Mouse (Mus musculus): Measurements from ENCODE around the gene Fbln5. TPM values are rescaled to one million over a fixed set of nuclear protein-coding genes. Genes with fewer than 3 reads are reported as not detected.

Gene Fbln5
- 6.8 and 7.6 TPM in 2 replicates for polyA plus RNA-seq (2015; fragmentation: Nextera tagmentation; extraction: Ambion mirVana)

DNA sequence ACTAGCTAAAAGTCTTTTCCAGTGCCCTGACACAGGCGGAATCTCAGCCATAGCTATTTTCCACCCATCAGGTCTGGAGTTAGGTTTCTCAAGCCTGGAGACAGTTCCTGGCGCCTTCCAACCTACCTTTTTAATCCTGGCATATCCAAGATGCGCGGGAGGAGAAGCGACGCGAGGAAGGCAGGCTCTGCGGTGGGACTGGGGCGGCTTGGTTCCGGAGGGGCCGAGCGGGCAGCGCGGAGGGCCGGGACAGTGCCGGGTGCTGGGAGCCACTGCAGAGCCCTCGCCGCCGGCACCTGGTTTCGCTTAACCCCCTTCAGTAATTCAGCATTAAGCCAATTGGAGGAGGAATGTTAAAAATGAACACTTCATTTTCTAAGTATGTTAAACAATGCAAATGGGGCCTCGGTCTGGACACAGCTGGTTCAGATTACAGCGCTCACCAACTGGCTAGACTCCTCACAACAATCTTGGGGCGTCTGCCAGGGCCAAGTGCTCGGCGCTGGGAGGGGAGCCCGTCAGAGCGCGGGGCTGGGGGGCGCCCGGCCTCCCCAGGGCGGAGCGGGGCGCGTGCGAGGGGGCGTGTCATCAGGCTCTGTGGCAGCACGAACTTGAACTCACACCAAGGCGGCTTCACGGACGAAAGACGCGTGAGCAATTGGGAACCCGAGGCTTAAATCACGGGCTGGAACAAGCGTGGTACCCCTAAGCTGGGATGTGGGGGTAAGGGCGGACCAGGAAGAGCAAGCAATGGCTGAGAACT, at the start of gene Fbln5:
Gene Fbln5, minus strand, starts transcription at position 448 of the 763 bp plus-strand sequence.
- peak within 1 kb of the TSS; percentile 26; the same call in 1 of the 2 replicates for H3K9ac ChIP-seq (ENCODE audit: low read depth, low read length)
- ATAC-seq (ENCODE audit: low read depth) = no peak
- H3K27ac ChIP-seq (ENCODE audit: low read length) = no peak within 1 kb of the TSS

GRCm38 (mm10) chr12:101862286-101862964, 43.6 kb upstream of the Fbln5 start:
- no peak overlapping the region for H3K4me3 ChIP-seq (ENCODE audit: low read depth, low read length)
- no peak overlapping the region for H3K4me2 ChIP-seq (ENCODE audit: low read depth, low read length)
- no peaks in the 10 kb centered on the region for H3K4me1 ChIP-seq (ENCODE audit: control insufficient read depth, low read depth, low read length)
- ATAC-seq (ENCODE audit: low read depth) = no peak
- no peak overlapping the region for H3K9ac ChIP-seq (ENCODE audit: low read depth, low read length)
- H3K36me3 ChIP-seq (ENCODE audit: control insufficient read depth, insufficient read depth) = 0 out of 2 replicates have a peak, but pooled peaks cover 2% of the 10 kb centered on the region
- H3K27me3 ChIP-seq (ENCODE audit: control insufficient read depth, insufficient read depth, low read depth, low read length) = no peaks in the 10 kb centered on the region
- 72% methylated on average over 10 of the region's 10 CpGs for WGBS (ENCODE audit: insufficient replicate concordance)
- H3K27ac ChIP-seq (ENCODE audit: low read length) = no peak overlapping the region
- H3K9me3 ChIP-seq (replicated peaks; ENCODE audit: control insufficient read depth, low read length) = no peaks in the 10 kb centered on the region

More for the DNA sequence above, at the start of gene Fbln5:
- peak within 1 kb of the TSS; percentile 53 for H3K4me3 ChIP-seq (ENCODE audit: low read depth, low read length)
- H3K4me2 ChIP-seq (ENCODE audit: low read depth, low read length) = peak within 1 kb of the TSS; percentile 66
- H3K4me1 ChIP-seq (ENCODE audit: control insufficient read depth, low read depth, low read length) = no peaks in the 10 kb centered on the region
- no peaks in the 10 kb centered on the region for H3K36me3 ChIP-seq (ENCODE audit: control insufficient read depth, insufficient read depth)
- no peaks in the 10 kb centered on the region for H3K9me3 ChIP-seq (replicated peaks; ENCODE audit: control insufficient read depth, low read length)
- H3K27me3 ChIP-seq (ENCODE audit: control insufficient read depth, insufficient read depth, low read depth, low read length) = peaks cover 20% of the 10 kb centered on the region
- 1% methylated on average over 46 of the region's 46 CpGs for WGBS (ENCODE audit: insufficient replicate concordance)

- H3K9ac ChIP-seq (ENCODE audit: low read depth, low read length) = no peak overlapping the region
- 90% methylated on average over 1 of the region's 1 CpGs for WGBS (ENCODE audit: insufficient replicate concordance)
- ATAC-seq (ENCODE audit: low read depth) = no peak
- H3K36me3 ChIP-seq (ENCODE audit: control insufficient read depth, insufficient read depth) = no peaks in the 10 kb centered on the region
- H3K9me3 ChIP-seq (replicated peaks; ENCODE audit: control insufficient read depth, low read length) = no peaks in the 10 kb centered on the region
- no peak overlapping the region for H3K4me2 ChIP-seq (ENCODE audit: low read depth, low read length)
- no peak overlapping the region for H3K4me3 ChIP-seq (ENCODE audit: low read depth, low read length)
- no peaks in the 10 kb centered on the region for H3K27me3 ChIP-seq (ENCODE audit: control insufficient read depth, insufficient read depth, low read depth, low read length)
- no peak overlapping the region for H3K27ac ChIP-seq (ENCODE audit: low read length)
- no peaks in the 10 kb centered on the region for H3K4me1 ChIP-seq (ENCODE audit: control insufficient read depth, low read depth, low read length)
Measured at GRCm38 (mm10) chr12:101860256-101860655, 41.4 kb upstream of the Fbln5 start.

DNA sequence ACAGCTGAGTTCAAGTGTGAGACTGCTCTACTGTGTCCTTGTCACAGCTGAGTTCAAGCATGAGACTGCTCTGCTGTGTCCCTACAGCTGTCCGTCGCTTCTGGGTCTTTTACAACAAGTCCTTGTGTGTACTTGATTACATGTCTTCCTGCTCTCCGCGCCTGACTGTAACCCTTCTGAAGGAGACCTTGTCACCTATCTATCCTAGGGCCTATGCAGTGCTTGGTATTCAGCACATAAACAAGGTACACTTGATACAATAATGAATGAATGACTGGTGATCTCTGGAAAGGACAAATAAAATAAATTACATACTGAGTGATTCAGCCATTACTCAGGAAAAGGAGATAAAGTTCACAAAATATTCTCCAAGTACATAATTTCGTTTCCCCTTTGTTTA, 39.2 kb upstream of the Fbln5 start:
- Histone ChIP-seq H3K9ac (ENCODE audit: low read depth, low read length) (no peak overlapping the region), H3K4me2 (ENCODE audit: low read depth, low read length) (no peak overlapping the region), H3K4me1 (ENCODE audit: control insufficient read depth, low read depth, low read length) (no peaks in the 10 kb centered on the region), H3K36me3 (ENCODE audit: control insufficient read depth, insufficient read depth) (no peaks in the 10 kb centered on the region), H3K27ac (ENCODE audit: low read length) (no peak overlapping the region), H3K9me3 (replicated peaks; ENCODE audit: control insufficient read depth, low read length) (no peaks in the 10 kb centered on the region), H3K27me3 (ENCODE audit: control insufficient read depth, insufficient read depth, low read depth, low read length) (no peaks in the 10 kb centered on the region), H3K4me3 (ENCODE audit: low read depth, low read length) (no peak overlapping the region)
- ATAC-seq (ENCODE audit: low read depth) = no peak
- WGBS (ENCODE audit: insufficient replicate concordance) = 75% methylated on average over 5 of the region's 5 CpGs

GRCm38 (mm10) chr12:101854336-101854735, 35.5 kb upstream of the Fbln5 start:
- no peaks in the 10 kb centered on the region for H3K4me1 ChIP-seq (ENCODE audit: control insufficient read depth, low read depth, low read length)
- no peak overlapping the region for H3K27ac ChIP-seq (ENCODE audit: low read length)
- no peak overlapping the region for H3K9ac ChIP-seq (ENCODE audit: low read depth, low read length)
- H3K36me3 ChIP-seq (ENCODE audit: control insufficient read depth, insufficient read depth) = no peaks in the 10 kb centered on the region
- no peak overlapping the region for H3K4me2 ChIP-seq (ENCODE audit: low read depth, low read length)
- H3K9me3 ChIP-seq (replicated peaks; ENCODE audit: control insufficient read depth, low read length) = no peaks in the 10 kb centered on the region
- WGBS (ENCODE audit: insufficient replicate concordance) = 87% methylated on average over 11 of the region's 11 CpGs
- H3K4me3 ChIP-seq (ENCODE audit: low read depth, low read length) = no peak overlapping the region
- no peak for ATAC-seq (ENCODE audit: low read depth)
- no peaks in the 10 kb centered on the region for H3K27me3 ChIP-seq (ENCODE audit: control insufficient read depth, insufficient read depth, low read depth, low read length)

DNA sequence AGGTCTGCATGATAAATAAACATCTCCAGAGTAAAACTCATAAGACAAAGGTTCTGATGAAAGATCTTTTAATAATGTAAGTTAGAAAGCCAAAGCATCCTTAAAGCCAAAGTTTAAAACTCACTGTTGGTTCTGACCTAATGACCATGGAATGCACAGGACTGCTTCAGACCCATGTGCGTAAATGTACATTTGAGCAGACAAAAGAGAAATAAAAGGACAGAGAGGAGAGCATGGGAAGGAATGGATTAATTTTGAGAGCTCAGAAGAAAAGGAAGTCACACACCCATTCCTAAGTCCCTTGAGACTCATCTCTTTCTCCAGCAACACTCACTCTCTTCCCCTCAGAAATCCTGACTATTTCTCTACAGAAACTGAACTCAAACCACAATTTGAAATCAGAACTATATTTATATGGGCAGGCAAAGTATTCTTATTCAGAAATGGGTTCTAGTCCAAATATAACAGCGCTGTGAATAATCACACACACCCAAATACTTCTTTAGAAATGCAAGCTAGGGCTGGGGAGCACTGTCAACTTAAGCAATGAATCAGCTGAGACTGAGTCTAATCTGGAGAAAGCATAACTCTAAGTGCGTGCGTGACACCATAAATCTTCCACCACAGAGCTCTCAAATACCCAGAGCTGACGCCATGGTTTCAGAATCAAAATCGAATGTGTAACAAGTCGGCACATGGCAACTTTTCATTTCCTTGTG, 33.1 kb upstream of the Fbln5 start:
- no peak overlapping the region for H3K9ac ChIP-seq (ENCODE audit: low read depth, low read length)
- H3K9me3 ChIP-seq (replicated peaks; ENCODE audit: control insufficient read depth, low read length) = no peaks in the 10 kb centered on the region
- no peak for ATAC-seq (ENCODE audit: low read depth)
- H3K4me1 ChIP-seq (ENCODE audit: control insufficient read depth, low read depth, low read length) = no peaks in the 10 kb centered on the region
- H3K4me3 ChIP-seq (ENCODE audit: low read depth, low read length) = no peak overlapping the region
- H3K36me3 ChIP-seq (ENCODE audit: control insufficient read depth, insufficient read depth) = no peaks in the 10 kb centered on the region
- H3K27ac ChIP-seq (ENCODE audit: low read length) = no peak overlapping the region
- H3K27me3 ChIP-seq (ENCODE audit: control insufficient read depth, insufficient read depth, low read depth, low read length) = no peaks in the 10 kb centered on the region
- H3K4me2 ChIP-seq (ENCODE audit: low read depth, low read length) = no peak overlapping the region
- WGBS (ENCODE audit: insufficient replicate concordance) = 79% methylated on average over 7 of the region's 7 CpGs

GRCm38 (mm10) chr12:101851314-101851713, 32.5 kb upstream of the Fbln5 start:
- Histone ChIP-seq H3K4me3 (ENCODE audit: low read depth, low read length) (no peak overlapping the region), H3K9ac (ENCODE audit: low read depth, low read length) (no peak overlapping the region), H3K9me3 (replicated peaks; ENCODE audit: control insufficient read depth, low read length) (no peaks in the 10 kb centered on the region), H3K27me3 (ENCODE audit: control insufficient read depth, insufficient read depth, low read depth, low read length) (no peaks in the 10 kb centered on the region), H3K4me1 (ENCODE audit: control insufficient read depth, low read depth, low read length) (no peaks in the 10 kb centered on the region), H3K4me2 (ENCODE audit: low read depth, low read length) (no peak overlapping the region), H3K27ac (ENCODE audit: low read length) (no peak overlapping the region), H3K36me3 (ENCODE audit: control insufficient read depth, insufficient read depth) (no peaks in the 10 kb centered on the region)
- WGBS (ENCODE audit: insufficient replicate concordance) = 67% methylated on average over 9 of the region's 9 CpGs
- ATAC-seq (ENCODE audit: low read depth) = no peak

- Histone ChIP-seq H3K36me3 (ENCODE audit: control insufficient read depth, insufficient read depth) (peaks cover 8% of the 10 kb centered on the region), H3K27ac (ENCODE audit: low read length) (no peak overlapping the region), H3K4me3 (ENCODE audit: low read depth, low read length) (no peak overlapping the region), H3K9me3 (replicated peaks; ENCODE audit: control insufficient read depth, low read length) (no peaks in the 10 kb centered on the region), H3K4me1 (ENCODE audit: control insufficient read depth, low read depth, low read length) (no peaks in the 10 kb centered on the region), H3K4me2 (ENCODE audit: low read depth, low read length) (no peak overlapping the region), H3K27me3 (ENCODE audit: control insufficient read depth, insufficient read depth, low read depth, low read length) (no peaks in the 10 kb centered on the region), H3K9ac (ENCODE audit: low read depth, low read length) (no peak overlapping the region)
- ATAC-seq (ENCODE audit: low read depth) = no peak
- 64% methylated on average over 10 of the region's 10 CpGs for WGBS (ENCODE audit: insufficient replicate concordance)
Measured at GRCm38 (mm10) chr12:101836546-101837274, 17.9 kb upstream of the Fbln5 start.
